Mouse (Mus musculus) hindbrain, embryonic 12.5 days (tissue): ENCODE results near the gene Rec114. TPM values are rescaled to one million over a fixed set of nuclear protein-coding genes. Genes with fewer than 3 reads are reported as not detected.

ENCODE experiments used
- ATAC-seq: fragments of 200-750 bp; cut with Nextera tagmentation; 2 replicates; pipeline ENCODE4 v1.8.0; 2017; ENCODE audit warnings: moderate TSS enrichment; ENCODE audit not compliant: low FRiP score
- H3K27ac ChIP-seq: fragments of 300-500 bp; sonication (generic); 2 replicates; pipeline ENCODE4 v1.5.1; 2016; ENCODE audit warnings: mild to moderate bottlenecking
- H3K27me3 ChIP-seq: fragments of 300-500 bp; sonication (generic); 2 replicates; pipeline ENCODE4 v1.6.1; 2016; ENCODE audit warnings: mild to moderate bottlenecking
- H3K36me3 ChIP-seq: fragments of 300-500 bp; sonication (generic); 2 replicates; pipeline ENCODE4 v1.6.1; 2016; ENCODE audit warnings: mild to moderate bottlenecking
- H3K4me1 ChIP-seq: fragments of 300-500 bp; sonication (generic); 2 replicates; pipeline ENCODE4 v1.6.1; 2016
- H3K4me2 ChIP-seq: fragments of 300-500 bp; sonication (generic); replicated peaks from 2 replicates; pipeline ENCODE4 v1.6.1; 2016; ENCODE audit warnings: mild to moderate bottlenecking
- H3K4me3 ChIP-seq: fragments of 300-500 bp; sonication (generic); 2 replicates; pipeline ENCODE4 v1.5.1; 2016; ENCODE audit warnings: mild to moderate bottlenecking
- H3K9ac ChIP-seq: fragments of 300-500 bp; sonication (generic); 2 replicates; pipeline ENCODE4 v1.6.1; 2016; ENCODE audit warnings: mild to moderate bottlenecking, moderate library complexity
- H3K9me3 ChIP-seq: fragments of 300-500 bp; sonication (generic); replicated peaks from 2 replicates; pipeline ENCODE4 v1.6.1; 2016; ENCODE audit warnings: mild to moderate bottlenecking
- WGBS: fragments of 180-500 bp; shearing (Covaris S2); methylation state at CpG from one replicate; pipeline ENCODE4 v1.1.7; 2016; 5-methylcytosine and 5-hydroxymethylcytosine counted together
- polyA plus RNA-seq: library from polyadenylated mRNA; unstranded; fragments of >200 nt; fragmentation: Nextera tagmentation; extraction: Ambion mirVana; gene quantifications from 2 replicates; pipeline ENCODE4 v1.2.1, GENCODE M21; 2016

The Rec114 gene
- polyA plus RNA-seq, 1 experiment from 2014 or later, result 3.5 TPM

GRCm38 (mm10) chr9:58615064-58615938 lies 128.5 kb downstream of the Rec114 start:
- ATAC-seq, result no peak
- no peaks in the 10 kb centered on the region for H3K4me1 ChIP-seq
- no peaks in the 10 kb centered on the region for H3K27me3 ChIP-seq
- no peaks in the 10 kb centered on the region for H3K36me3 ChIP-seq
- no peak overlapping the region for H3K27ac ChIP-seq
- H3K4me3 ChIP-seq, result no peak overlapping the region
- H3K9me3 ChIP-seq, result no peaks in the 10 kb centered on the region
- WGBS, result 91% methylated on average over 3 of the region's 3 CpGs
- no peak overlapping the region for H3K9ac ChIP-seq
- H3K4me2 ChIP-seq, result no peak overlapping the region

- ATAC-seq, result no peak
- no peak overlapping the region for H3K4me2 ChIP-seq
- no peak overlapping the region for H3K4me3 ChIP-seq
- H3K4me1 ChIP-seq, result no peaks in the 10 kb centered on the region
- 74% methylated on average over 1 of the region's 1 CpGs for WGBS
- H3K9me3 ChIP-seq, result no peaks in the 10 kb centered on the region
- H3K9ac ChIP-seq, result no peak overlapping the region
- H3K36me3 ChIP-seq, result no peaks in the 10 kb centered on the region
- H3K27ac ChIP-seq, result no peak overlapping the region
- no peaks in the 10 kb centered on the region for H3K27me3 ChIP-seq
Measured at GRCm38 (mm10) chr9:58613790-58614189, 130.0 kb downstream of the Rec114 start.

Other genes with a start within 250 kb of the Rec114 start
- gene Cd276, start 188.5 kb downstream of the Rec114 start, polyA plus RNA-seq, result 45.9 and 48.9 TPM in 2 replicates
- 90.2 and 92.1 TPM in 2 replicates for gene Nptn, start 161.7 kb downstream of the Rec114 start, polyA plus RNA-seq
- 1.8 and 2.7 TPM in 2 replicates for gene Hcn4, start 79.4 kb upstream of the Rec114 start, polyA plus RNA-seq